Mouse (Mus musculus): Measurements from ENCODE around the gene Gdi2. TPM values are rescaled to one million over a fixed set of nuclear protein-coding genes. Genes with fewer than 3 reads are reported as not detected.
A peak's percentile ranks its signal among the peaks of the same experiment; 100 is the strongest.
"Not testable (repeated sequence)": the region's sequence is repeated elsewhere in the genome, so short reads cannot be mapped to it uniquely, and the experiment has no call there.

Gene Gdi2
- total RNA-seq (2021) = 100 to 1,000 TPM; 211 to 214 TPM
- long read RNA-seq, experiment 1, full-length matches to known transcripts = 192 of 207 reads
- long read RNA-seq, experiment 1, partial matches to known transcripts = 11 of 207 reads
- long read RNA-seq, experiment 1, other reads (novel, unspliced or antisense) = 4 of 207 reads
- long read RNA-seq, experiment 2, full-length matches to known transcripts = 149 of 161 reads
- long read RNA-seq, experiment 2, partial matches to known transcripts = 7 of 161 reads
- long read RNA-seq, experiment 2, other reads (novel, unspliced or antisense) = 5 of 161 reads

DNA sequence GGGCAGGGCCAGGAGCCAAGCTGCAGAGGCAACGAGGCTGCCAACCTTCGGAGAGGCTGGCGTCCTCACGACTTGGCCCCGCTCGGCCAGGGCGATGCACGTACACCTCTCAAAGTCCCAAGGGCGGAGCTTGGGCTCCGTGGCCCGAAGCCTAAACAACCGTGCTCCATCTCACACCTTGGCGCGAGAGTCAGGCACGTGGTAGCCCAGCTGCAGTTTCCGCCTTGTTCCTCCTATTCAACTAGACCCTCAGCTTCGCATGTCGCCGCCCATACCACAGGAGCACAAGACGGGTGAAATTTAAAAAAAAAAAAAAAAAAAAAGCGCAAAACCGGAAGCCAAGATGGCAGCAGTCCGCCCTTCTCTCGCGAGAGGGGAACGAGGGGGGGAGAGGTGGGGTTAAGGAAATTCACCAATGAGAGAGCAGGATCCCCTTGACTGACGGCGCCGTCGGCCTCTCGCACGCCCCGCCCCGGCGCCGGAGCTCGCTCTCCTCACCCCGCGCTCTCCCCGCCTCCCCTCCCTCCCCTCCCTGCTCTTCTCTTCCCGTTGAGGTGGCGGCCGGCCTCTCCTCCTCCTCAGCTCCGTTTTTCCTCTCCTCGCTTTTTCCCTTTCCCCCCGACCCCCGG, at the start of gene Gdi2:
TSS of gene Gdi2 (plus strand) at position 470 of the 629 bp plus-strand sequence.
- DNase-seq = peak; percentile 94

DNA sequence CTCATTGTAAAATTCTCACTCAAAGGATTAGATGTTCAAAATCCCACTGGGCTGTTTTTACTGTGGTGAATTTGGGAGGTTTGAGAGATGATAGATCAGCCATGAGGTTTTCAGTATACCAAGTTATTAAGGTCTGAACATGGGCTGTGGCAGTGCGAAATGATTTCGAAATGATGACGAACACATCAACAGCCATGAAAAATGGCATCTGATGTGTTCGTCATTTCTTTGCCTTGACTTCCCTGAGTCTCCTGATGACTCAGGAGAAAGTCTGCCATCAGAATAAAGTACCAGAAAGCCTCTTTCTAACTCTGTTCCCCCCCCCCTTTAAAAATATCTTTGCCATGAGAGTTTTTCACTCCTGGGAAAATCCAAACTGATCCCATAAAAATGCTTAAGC, 42.3 kb upstream of the Gdi2 start:
- DNase-seq = no peak

DNA sequence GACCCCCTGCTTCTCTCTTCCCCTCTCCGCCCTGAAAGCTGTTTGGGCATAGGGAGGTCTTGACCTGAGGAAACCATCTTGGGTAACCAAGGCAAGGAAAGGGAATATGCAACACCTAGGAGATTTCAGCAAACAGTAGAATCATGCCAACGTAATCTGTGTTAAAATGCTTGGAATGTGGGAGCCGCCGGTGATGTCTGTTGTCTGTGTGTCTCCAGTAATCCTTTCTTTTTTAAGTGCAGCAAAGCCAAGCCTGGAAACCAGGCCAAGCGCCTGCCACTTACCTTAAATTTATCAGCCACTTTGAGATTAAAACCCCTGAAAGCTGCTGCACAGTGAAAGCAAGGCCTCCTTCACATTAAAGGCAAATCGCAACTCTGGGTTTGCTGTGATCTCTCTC, 36.8 kb upstream of the Gdi2 start:
- not testable (repeated sequence) for DNase-seq

DNA sequence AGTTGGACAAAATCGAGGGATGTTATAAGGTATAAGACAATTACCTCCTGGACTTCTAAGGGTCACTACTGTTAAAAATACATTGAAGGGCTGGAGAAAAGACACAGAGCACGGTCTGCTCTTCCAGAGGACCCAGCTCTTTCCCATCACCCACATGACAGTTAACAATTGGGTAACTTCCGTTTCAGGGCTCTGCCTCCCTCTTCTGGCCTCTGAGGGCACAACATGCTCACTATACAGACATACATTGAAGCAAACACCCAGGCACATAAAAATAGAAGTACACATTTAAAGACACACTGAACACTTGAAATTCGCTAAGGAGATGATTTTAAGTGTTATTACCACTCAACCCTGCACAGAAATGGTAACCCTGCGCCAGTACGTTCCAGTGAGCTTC, 22.5 kb upstream of the Gdi2 start:
- not testable (repeated sequence) for DNase-seq

DNA sequence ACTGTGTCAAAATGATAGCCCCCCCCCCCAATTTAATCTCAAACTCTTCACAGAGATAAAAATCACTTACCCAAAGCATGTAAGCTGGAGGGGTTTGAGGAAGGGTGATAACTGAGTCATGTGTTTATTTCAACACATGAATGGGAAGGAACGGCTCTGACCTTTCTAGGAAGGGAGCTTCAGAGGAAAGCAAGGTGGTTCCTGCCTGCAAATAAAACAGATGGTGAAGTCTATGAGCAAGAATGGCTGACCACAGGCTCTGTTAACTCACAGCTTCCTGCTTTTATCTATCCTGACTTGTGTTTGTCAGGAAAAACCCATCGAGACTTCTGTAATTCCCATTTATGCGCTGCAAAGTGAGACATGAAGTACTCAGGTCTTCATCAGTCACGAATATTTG, 18.5 kb upstream of the Gdi2 start:
- DNase-seq = not testable (repeated sequence)

DNA sequence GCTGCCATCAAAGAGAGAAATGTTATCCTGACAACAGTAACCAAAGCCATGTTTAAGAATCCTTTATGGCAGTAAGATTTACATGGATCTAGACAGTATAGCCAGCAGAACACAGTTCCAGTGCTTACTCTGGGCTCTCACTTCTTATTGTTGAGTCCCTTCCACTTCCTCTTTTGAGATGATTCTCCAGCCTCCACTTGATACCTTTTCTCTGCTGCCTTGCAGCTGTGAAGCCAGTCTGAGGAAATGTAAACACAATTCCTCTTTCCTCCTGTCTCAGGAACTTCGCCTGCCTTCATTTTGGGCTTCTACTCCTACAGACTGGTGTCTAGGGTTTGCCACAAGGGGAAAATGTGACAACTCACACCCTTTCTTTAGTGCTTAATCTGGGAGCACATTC, 17.9 kb upstream of the Gdi2 start:
- not testable (repeated sequence) for DNase-seq

DNA sequence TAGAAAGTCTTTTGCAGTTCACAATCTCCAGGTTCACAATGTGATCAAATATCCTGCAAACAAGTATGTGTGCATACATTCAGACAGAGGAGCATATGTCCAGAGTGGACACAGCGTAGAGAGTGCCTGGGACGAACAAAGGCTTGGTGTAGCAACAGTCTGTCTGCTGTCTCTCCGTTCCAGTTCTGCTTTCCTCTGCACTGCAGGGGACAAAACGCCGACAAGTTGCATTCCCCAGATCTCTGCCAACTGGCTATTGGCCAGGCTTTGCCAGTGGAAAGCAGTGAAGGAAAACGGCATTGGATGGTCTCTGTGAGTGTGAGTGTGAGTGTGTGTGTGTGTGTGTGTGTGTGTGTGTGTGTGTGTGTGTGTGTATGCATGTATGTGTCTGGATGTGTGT, 14.4 kb upstream of the Gdi2 start:
- no peak for DNase-seq

DNA sequence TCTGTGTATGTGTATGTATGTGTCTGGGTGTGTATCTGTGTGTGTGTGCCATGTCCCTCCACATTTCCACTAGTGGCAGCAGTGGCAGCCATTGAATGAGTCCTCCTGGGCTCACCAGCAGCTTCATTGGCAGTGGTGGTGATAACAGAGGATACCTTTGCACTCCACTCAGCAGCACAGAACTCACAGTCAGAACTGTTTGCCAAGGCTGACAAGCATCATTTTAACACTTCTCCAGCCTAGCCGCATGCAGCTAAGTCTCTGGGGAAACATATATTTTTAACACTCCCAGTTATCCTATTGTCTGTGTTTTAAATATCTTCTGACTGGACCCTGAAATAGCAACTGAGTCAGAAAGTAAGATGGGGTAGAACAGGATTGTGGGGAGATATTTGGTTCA, 13.9 kb upstream of the Gdi2 start:
- DNase-seq = no peak

DNA sequence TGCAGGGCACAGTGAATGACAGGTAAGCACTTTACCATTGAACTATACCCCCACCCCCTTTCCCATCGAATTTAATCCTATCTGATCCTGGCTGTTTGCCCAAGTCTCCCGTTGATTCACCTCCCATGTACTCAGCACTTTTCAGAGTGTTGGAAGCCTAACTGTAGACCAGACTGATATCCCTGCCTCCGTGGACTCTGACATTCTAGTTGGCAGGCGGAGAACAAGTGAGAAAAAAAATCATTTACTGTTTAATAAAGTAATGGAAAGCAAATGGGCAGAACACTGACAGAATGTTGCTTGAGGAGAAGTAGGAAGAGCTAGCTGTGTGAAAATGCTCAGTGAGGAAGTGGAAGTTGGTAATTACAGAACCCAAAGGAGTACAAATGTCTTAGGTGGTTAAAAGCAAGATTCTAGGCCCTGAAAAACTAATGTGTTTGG, 12.2 kb upstream of the Gdi2 start:
- no peak for DNase-seq

DNA sequence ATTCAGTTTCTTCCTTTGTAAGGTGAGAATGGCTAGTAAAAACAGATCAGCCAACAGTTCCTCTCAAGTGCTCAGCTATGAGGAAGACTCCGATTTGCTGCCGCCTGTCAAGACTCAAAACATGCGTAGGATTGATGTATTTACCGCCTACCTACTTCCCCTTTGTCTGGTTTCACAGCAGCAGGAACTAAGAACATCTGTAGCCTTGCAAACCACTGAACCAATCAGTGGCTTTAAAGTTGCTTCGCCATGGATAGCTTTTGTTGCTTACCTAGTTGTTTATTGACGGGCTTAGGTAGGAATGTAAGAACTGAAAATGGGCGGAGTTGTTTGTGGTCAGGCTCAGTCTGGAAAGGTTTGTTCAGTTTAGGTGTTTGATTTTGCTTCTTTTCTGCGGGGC, 11.5 kb upstream of the Gdi2 start:
- DNase-seq = no peak

DNA sequence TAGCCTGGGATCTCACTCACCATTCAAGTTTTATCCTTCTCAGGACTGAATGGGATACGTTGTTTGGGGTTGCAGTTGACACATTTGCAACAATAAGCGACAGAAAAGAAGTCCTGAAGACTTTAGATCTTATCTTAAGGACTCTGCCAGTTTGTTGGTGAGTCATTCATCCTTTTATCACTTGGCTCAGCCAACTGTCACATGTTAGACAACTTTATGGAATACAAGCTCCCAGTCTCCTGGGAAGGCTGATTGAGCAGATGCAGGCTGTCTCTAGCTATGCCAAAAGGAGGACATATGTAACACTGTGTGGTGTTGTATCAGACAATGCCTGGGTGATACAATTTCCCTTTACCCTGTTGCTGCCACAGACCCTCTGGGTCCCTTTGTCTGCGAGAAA, 7.4 kb upstream of the Gdi2 start:
- DNase-seq = no peak

DNA sequence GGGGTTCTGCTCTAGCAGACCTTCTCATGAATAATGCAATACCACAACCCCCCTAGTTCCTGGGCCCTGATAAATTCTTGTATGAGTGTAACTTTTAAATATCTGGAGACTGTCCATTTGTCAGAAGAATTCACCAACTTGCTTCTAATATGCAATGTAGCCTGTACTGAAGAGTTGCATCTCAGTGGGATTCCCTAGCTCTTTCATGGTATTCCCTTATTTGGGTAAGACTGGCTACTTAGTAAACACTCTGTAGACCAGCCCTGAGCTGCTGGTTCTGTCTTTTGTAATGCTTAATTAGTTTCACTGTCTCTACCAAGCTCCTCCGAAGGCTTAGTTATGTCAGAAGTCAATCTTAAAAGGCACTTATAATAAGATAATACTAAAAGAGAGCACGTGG, 6.7 kb upstream of the Gdi2 start:
- not testable (repeated sequence) for DNase-seq

DNA sequence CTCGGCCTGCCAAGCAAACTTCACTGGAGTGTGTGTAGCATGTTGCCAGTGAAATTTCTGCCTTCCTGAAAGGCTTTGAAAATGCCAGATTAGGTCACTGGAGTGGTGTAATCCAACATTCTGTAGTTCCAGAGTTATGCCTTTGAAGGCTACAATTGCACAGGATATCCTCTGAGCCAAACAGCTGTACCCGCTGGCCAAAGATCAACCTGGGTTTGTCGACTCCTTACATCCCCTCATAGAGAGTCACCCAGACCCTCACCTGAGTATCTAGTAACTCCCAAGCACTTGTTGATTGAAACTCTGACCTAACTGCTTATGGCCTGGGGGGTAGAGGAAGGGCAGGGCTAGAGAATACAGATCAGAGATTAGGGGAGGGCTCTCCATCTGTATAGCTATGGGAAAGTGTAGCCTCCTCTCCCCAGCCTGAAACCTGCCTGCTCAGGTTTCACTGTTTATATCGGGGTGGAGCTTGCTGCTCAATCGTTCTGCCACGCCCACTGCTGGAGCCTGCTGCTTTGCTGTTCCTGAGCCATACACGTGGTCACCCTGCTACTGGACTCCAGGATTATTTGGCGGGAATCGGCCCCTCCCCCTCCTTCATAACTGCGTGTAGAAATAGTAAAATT, 6.1 kb upstream of the Gdi2 start:
- DNase-seq = no peak

DNA sequence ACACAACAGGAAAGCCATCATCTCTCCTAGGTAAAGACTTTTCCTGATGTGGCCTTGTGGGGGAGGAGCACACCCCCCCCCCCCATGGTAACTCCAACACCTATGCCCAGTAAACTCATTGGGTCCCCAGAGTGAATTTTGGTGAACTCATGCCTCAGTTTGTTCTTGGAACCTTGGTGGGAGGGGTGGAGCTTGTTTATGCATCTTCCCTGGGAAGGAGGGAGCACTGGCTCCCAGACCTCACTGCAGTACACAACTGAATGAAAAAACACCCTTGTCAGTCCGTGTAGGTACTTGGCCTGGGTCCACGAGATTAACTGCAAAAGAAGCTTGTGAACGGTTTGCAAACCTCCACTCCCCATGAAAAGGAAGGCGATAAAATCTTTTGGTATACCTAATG, 5.4 kb upstream of the Gdi2 start:
- no peak for DNase-seq

DNA sequence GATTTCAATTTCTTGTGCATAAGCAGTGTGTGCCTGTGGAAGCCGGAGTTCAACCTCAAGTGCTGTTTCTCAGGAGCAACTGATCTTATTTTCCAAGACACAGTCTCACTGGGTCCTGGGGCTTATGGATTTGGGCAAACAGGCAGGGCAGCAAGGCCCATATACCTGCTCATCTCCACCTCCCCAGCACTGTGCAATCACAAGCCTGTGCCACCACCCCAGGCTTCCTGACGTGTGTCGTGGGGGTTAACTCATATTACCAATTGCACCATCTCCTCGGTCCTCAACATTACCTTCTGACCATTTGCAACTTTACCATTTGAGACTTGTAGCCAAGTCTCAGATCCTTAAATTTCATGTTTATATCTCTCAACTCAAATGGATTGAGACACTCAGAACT, 3.7 kb upstream of the Gdi2 start:
- DNase-seq = no peak

DNA sequence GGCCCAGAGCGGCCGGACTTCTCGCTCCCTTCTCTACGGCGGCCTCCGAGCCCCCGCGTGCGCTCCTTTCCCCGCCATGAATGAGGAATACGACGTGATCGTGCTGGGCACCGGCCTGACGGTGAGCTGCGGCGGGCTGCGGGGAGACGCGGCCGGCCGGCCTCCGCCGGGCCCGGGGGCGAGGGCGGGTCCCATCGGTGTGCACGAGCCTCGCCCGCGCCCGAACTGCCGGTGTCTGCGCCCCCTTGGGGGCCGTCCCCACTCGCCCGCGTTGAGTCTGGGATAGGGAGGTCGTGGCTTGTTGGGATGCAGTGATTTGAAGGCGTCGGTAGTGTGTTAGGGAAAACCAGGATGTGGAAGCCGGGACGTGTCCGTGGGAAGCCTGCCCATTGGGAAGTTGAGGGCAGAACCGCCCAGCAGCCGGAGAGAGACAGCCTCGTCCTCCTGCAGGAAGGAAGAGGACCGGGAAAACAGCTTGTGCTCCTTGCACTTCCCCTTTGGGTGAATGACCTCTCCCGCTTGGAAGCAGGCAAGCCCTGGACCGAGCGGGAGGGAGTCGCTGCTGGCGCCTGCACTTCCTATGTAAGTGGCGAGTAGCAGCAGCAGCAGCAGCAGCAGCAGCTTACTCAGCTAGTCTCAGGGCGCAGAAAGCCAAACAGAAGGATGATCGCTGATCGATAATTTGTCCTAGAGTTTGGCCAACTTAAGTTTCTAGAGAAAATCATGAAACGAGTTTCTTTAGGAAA, 533 bp downstream of the Gdi2 start:
- DNase-seq = peak; percentile 81

DNA sequence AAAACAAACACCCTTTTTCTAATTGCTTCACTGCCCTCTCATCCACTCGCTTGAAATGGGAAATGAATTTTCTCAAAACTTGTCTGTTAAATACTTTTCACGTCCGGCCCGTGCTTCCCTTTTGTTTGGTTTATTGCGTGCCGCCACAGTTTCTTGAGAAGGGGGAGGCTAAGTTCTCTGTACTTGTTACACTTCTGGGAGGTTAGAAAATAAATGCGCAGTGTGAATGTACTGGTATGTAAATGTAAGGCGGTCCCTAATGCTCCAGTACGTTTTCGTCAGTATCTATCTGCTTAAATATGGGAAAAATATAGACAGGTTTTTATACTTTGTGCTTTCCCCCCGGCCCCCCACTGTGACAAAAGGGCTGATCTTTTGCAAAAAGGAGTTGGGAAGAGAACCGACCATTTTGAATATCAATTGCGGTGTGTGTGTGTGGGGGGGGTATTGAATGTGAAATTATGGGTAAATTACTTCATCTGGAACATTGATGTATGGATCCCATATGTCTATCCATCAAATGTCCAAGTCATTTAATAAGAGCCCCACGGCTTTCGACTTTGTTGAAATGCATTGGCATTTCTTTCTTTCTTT, 1.2 kb downstream of the Gdi2 start:
- DNase-seq = no peak

DNA sequence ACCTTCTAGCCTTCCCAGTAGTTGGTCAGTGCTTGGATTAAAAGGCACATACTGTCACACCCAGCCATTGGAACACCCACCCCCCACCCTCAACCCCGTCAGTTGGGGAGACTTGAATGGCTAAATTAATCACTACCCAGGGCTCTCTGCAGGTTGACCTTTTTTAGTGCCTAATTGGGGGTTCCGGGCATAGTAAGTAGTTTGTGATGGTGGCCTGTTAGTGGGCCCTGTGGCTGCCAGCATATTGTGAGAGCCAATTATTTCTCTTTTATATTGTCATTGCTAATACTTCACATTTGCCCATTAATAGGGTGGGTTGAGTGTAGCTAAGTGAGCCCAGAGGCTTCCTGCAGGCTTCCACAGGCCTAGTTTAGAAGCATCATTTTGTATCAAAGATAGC, 2.3 kb downstream of the Gdi2 start:
- DNase-seq = no peak

DNA sequence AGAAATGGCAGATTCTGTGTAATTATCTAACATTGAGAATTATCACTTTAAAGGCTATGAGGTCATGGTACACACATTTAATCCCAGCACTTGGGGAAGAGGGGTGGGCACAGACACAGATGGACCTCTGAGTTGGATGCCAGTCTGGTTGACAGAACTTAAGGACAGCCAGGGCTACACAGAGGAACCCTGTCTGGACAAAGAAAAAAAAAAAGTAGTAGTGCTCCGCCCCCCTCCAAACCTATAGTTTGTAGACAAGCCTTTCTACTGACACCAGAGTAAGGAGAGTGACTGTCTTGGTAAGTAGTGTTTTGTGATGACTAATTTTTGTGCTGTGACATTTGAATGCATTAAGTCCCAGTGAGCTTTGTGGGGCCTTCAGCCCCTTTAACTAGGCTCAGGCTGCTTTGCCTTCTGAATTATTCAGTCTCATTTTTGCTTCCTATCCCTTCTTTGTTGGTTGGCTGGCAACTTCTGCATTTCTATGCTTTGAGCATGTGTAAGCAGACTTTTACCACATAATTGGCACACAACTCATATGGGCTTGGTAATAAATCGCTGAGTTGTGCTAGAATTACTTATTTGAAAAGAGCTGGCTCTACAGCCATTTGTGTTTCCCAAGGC, 3.4 kb downstream of the Gdi2 start:
- no peak for DNase-seq

DNA sequence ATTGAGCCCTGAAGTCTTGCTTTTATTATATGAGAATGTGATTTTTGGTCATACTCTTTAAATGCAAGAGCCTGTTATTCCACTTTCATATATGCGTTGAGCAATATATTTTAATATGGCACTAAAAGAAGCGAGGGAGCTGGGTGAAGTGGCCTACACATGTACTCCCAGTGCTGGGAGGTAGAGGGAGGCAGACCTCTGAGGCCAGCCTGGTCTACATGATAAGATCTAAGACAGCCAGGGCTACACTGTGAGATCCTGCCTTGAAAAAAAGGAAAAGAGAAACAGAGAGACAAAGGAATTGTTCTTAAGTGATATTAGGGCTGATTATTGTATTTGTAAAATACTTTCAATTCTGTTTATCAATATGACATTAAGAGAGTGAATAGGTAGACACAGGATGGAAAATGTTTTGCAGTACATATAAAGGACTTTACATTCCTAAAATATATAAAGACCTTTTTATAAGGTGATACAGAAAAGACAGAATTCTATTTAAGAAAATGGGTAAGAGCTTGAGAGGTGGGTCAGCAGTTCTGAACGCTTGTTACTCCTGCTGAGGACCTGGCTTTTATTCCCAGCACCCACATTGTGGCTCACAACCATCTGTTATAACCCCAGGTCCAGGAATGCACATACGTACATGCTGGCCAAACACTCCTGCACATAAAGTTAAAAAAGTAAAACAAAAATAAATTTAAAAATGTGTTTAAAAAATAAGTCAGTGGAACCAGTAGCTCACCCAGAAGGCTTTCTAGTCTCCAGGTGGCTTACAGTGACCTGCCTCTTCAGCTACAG, 6.4 kb downstream of the Gdi2 start:
- DNase-seq = no peak

DNA sequence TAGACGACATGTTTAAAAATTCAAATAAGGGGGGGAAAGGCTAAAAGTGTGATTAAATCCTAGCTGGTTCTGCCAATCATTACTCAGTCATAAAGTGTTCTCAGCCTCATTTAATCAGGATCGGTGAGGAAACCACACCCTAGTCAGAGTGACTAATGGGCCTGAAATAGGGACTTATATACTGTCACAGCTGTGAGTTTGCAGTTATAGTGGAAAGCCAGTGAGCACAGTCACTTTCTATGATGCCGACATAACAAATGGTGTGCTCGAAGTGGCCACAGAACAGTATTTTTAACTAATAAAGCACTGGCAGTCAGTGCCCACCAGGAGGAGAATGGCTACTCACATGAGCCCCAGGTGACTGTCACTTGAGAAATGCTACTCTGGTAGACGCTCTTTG, 7.1 kb downstream of the Gdi2 start:
- DNase-seq = no peak
